Mouse (Mus musculus) gastrocnemius, postnatal 25 days (tissue): ENCODE measurements around the gene Cep89. TPM values are rescaled to one million over a fixed set of nuclear protein-coding genes. Genes with fewer than 3 reads are reported as not detected.

Source experiments
- DNase-seq: peaks from one replicate; pipeline ENCODE4 v3.0.0; 2022
- total RNA-seq, 2 experiments: library from RNA; stranded (reverse); gene quantifications; 1 replicate in 1 of 2; 2 replicates in 1 of 2; pipeline ENCODE4 v1.2.3; 2021

Cep89 gene
- total RNA-seq, 2 experiments from 2014 or later: 4.9 to 6.4 TPM

- DNase-seq: no peak
Measured at GRCm38 (mm10) chr7:35382706-35383353, 14.0 kb upstream of the Cep89 start.

DNA sequence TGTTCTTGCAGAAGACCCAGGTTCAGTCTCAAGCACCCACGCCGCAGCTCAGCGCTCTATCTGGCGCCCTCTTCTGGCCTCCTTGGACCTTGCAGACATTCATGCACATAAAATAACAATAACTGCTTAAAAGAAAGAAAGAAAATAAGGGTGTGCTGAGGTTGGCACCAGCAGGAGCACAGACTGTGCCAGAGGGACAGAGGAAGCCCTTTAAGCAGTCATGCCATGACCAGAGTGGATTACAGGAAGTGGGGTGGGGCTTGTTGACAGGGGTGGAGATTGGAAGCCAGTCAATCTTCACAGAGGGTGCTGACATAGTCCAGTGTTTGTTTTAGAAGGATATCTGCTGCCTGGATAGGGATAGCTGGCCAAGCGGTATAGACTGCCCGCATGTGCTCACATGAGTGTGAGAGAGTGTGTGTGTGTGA, 10.3 kb upstream of the Cep89 start:
- DNase-seq: no peak

DNA sequence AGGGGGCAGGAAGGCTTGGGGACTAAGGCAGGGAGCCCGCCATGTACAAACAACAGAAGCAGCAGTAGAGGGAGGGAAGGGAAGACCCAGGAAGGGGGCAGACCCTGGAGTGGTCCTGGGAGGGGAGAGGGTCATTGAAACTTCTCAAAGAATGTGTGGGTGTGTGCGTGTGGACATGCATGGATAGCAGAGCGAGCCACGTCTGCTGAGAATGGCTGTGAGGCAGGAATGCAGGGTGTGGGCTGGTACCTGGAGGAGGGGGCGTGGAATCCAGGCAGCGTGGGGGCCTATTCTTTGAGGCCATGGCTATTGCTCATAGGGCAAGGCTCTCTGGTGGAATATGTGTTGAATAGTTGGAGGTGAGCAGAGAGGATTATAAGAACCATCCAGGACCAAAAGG, 8.1 kb upstream of the Cep89 start:
- no peak for DNase-seq

DNA sequence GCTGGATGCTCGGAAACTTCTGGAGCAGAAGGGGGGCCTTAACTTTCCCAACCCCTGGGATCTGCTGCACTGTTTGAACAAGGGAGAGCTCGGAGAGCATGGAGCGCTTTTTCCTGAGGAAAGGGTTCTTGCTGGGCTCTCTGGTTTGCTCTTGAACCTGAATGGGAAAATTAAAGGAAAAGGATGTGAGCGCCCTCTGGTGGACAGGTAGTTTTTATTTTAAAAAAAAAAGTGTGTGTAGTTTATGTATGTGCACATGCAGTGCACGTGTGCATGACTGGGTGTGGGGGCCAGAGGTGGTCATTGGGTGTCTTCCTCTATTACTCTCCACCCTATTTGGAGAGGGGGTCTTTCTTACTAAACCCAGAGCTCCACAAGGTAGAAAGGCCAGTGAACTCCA, 3.9 kb upstream of the Cep89 start:
- no peak for DNase-seq

DNA sequence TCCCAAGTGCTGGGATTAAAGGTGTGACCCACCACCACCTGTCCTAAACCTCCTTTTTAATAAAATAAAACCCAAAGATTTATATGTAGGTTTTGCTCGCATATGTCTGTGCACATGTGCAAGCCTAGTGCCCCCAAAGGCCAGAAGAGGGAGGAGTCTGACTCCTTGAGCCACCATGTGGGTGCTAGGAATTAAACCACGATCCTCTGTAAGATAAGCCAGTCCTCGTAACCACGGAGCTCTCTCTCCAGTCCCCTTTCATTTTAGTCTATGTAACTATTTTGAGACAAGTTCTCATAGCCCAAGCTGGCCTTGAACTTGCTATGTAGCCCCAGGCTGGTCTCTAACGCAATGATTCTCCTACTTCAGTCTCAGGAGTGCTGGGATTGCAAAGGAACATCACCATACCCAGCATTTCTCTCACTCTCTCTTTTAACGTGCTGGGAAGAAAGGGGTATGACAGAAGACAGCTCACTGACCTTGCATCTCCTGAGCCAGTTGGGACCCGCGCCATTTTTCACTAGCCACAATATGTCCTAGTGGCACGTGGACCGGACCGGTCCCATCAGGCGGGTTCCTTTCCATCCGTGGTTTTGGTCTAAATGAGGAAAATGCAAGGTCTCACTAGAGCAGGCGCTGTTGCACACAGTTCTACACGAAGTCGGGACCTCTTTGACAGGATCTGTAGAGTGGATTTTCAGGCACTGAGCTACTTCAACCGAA, 940 bp upstream of the Cep89 start:
- DNase-seq: no peak

GRCm38 (mm10) chr7:35401169-35401568, 4.3 kb downstream of the Cep89 start:
- DNase-seq: no peak

GRCm38 (mm10) chr7:35415226-35415625, 18.4 kb downstream of the Cep89 start:
- DNase-seq: no peak

- DNase-seq: no peak
Measured at GRCm38 (mm10) chr7:35415801-35416653, 19.2 kb downstream of the Cep89 start.

DNA sequence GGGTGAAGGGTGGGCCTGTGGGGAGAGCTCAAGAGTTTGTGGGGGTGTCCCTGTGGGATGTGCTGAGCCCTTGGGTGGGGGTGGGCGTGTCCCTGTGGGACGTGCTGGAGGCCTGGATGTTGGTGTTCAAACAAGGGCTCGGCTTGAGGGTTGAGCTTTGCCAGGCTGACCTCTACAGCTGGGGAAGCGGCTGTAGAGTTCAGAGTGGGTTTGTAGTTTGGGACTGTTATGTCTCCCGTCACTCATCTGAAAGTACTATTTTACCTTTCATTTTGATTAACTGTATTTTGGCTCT, 19.8 kb downstream of the Cep89 start:
- no peak for DNase-seq

- DNase-seq: no peak
Measured at GRCm38 (mm10) chr7:35423071-35423470, 26.2 kb downstream of the Cep89 start.

- no peak for DNase-seq
Measured at GRCm38 (mm10) chr7:35428146-35428545, 31.3 kb downstream of the Cep89 start.

DNA sequence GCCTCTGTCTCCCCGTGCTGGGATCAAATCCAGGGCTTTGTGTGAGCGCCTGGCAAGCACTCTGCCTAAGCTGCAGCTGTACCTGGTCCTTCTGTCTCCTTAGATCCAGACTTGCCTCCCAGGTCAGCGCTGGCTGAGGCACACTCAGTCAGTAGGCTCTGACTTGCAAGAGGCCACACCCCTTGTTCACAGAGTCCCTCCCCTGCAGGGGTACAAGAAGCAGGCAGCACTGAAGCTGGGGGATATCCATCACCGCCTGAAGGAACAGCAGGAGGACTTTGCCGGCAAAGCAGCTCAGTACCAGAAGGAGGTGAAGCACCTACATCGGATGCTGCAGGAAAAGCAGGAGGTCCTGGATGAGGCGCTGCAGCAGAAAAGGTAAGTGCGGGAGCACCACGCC, 38.4 kb downstream of the Cep89 start:
- DNase-seq: no peak

DNA sequence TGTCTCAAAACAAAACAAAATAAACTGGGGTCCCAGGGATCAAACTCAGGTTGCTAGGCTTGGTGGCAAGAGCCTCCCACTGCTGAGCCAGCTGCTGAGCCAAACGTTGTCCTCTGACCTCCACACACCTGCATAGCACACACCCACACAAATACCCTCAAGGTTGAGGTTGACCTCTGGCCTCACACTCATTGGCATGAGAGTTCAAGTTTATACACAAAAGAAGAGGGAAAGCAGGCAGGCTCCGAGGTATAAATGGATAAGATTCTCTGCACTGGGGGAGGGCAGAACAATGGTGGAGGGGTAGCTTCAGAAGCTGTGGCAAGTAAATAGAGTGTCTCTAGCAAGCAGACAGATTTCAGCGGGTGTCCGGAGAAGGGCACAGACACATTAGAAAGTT, 50.7 kb downstream of the Cep89 start:
- DNase-seq: no peak

DNA sequence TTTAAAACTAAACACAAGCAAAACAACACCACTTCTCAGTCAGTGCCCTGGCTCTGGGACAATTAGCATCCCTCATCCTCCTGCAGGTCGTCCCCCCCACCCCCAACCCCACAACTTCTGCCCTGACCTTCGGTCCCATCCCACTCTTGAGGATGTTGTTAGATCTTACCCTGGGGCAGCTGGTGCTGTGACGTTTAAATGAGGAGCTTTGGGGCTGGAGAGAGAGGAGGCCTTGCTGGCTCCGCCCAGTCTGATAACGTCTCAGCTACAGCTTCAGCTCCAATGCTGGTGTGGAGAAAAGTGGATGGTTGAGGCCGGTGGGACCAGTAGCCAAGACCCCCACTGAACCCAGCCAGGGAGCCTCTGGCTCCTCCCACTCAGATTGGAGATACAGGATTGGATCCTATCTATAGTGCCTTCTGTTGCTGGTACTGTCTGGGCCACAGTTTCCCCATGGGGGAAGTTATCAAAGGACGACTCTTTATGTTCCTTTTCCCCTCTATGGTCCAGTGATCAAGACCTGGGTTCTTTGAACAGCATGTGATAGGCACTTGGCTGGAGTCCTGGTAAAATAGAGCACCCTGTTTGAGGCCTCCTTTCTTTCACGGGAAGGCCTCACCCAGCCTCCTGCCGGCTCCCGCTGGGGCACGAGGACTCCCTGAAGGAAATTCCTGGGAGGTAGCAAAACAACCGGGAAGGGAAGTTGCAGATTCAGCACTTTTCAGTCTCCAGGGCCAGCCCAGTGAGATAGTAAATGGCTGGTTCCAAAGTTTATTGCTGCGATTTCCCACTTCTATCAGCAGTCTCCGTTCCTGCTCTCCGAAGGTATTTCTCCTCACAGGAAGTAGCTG, 51.4 kb downstream of the Cep89 start, which contains the start of gene Slc7a9:
Gene Slc7a9, plus strand, starts transcription at position 801 of the 851 bp plus-strand sequence.
- DNase-seq: no peak

DNA sequence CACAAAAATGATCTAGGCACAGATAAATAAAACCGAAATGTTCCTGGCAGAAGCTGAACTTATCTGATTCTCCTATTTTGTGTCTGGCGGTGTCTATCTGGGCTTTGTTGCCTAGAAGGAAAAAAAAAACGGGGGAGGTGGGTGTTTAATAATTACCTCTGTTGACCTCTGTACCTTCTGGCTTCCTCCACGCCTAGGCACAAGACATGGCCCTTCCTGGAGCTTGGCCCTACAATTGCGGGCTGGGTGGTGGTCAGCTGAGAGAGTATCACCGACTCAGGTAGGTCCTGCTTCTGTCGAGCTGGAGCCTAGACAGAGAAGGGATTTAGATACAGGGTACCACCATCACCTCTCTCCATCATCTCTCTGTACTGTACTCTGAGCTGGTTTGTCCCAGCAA, 52.0 kb downstream of the Cep89 start:
- DNase-seq: no peak

DNA sequence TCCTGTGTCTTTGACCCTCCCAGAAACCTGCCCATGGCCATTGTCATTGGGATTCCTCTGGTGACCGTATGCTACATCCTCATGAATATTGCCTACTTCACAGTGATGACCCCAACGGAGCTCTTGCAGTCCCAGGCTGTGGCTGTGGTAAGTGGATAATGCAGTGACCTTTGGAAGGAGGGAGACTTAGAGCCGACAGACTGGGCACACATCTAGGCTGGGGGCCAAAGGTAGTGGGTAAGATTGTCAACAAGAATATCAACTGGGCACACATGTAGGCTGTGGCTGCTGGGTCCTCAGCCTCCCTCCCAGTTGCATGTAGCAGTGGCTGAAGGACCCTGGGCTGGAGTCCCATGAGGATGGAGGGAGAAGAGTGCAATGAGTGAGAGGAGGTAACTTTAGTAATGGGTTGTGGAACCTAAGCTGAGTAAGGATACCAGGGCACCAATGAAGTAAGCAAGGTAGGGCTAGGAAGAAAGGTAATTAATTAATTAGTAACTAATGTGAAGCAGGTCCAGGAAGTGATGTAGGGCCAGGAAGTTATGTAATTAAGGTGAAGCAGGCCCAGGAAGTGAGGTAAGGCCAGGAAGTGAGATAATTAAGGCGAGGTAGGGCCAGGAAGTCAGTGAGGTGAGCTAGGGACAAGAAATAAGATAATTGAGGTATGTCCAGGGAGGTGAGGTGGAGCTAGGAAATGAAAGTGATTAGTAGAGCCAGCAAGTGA, 59.4 kb downstream of the Cep89 start:
- DNase-seq: no peak

GRCm38 (mm10) chr7:35460971-35461370, 64.1 kb downstream of the Cep89 start:
- DNase-seq: no peak

GRCm38 (mm10) chr7:35465027-35465426, 68.2 kb downstream of the Cep89 start:
- DNase-seq: no peak

DNA sequence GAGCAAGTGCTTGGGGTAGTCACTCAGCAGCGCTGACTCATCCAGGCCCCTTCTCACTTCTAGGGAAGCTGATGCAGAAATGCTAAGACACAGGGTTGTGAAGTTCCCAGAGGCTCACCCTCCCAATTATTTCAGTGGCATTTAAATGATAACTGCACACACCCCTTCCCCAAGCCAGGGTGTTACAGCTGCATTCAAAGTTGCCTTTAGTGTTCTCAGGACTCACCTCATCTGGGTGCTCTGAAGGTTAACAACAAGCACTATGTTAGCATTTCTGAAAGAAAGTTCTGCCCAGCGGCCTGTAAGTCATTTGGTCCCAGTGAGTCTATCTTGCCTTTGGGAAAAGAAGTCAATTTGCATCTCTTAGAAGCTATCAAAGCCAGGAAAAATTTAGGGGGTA, 71.0 kb downstream of the Cep89 start:
- no peak for DNase-seq

- no peak for DNase-seq
Measured at GRCm38 (mm10) chr7:35470794-35471193, 74.0 kb downstream of the Cep89 start.

GRCm38 (mm10) chr7:35476457-35476856, 79.6 kb downstream of the Cep89 start:
- no peak for DNase-seq

DNA sequence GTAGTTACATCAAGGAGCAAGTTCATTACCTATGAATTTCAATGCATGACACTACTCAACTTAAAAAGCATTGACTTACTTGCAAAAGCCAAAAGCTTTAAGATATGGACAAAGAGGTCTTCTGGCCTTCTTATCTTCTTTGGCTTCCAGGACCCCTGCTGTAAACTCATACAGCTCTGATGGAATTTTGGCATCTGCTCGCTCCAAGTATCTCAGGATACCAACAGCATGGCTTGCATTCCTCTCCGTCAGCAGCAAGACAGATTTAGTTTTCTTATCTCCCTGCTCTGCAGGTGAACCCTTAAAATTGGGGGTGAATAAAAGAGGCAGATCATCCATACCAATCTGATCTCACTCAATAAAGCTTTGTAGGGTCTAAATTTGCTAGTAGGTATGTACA, 88.3 kb downstream of the Cep89 start:
- no peak for DNase-seq
